Mouse (Mus musculus) embryo, embryonic 9.5 days (tissue): Measurements from ENCODE around the gene Lclat1.
"Not testable (repeated sequence)": the region's sequence is repeated elsewhere in the genome, so short reads cannot be mapped to it uniquely, and the experiment has no call there.

Experiments used
- DNase-seq: peaks from one replicate; pipeline ENCODE4 v3.0.0-alpha.2; 2017; ENCODE audit errors: extremely low spot score

The Lclat1 gene

DNA sequence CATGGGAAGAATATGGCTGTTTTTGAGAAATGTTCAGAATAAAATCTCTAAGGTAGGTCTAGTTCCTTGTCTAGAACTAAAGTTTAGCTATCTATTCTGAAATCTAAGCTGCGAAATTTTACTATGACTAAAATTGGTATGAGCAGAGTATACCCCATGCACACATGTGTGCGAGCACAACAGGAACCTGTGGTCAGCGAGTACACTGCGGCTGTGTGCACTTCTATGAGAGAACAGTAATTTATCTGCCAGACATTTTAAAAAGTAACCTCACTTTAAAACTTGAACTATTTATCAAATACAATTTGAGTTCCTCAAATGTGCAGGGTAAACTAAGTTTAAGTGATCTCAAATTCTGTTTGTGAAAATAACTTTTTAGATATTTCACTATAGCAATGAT lies 34.2 kb downstream of the Lclat1 start:
- no peak for DNase-seq

- DNase-seq: no peak
Observed at GRCm38 (mm10) chr17:73142445-73142844, 34.7 kb downstream of the Lclat1 start.

DNA sequence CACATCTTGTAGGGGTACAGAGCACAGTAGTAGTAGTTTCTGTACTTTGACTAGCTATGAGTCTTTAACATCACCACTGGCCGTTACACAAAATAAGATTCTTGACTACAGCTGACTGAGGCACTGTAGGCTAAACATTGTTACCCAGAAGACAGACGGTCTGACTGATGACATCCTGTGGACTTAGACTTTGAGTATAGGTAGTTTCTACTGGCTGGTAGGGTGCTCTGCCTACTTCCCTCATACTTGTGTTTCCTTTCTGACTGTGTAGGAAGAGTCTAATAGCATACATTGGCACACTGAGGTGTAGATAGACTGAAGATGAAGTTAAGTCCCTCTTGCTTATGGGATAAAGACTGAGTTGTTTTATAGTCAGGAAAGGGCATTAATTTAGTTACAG lies 37.6 kb downstream of the Lclat1 start:
- no peak for DNase-seq

GRCm38 (mm10) chr17:73148607-73149006 lies 40.8 kb downstream of the Lclat1 start:
- no peak for DNase-seq

DNA sequence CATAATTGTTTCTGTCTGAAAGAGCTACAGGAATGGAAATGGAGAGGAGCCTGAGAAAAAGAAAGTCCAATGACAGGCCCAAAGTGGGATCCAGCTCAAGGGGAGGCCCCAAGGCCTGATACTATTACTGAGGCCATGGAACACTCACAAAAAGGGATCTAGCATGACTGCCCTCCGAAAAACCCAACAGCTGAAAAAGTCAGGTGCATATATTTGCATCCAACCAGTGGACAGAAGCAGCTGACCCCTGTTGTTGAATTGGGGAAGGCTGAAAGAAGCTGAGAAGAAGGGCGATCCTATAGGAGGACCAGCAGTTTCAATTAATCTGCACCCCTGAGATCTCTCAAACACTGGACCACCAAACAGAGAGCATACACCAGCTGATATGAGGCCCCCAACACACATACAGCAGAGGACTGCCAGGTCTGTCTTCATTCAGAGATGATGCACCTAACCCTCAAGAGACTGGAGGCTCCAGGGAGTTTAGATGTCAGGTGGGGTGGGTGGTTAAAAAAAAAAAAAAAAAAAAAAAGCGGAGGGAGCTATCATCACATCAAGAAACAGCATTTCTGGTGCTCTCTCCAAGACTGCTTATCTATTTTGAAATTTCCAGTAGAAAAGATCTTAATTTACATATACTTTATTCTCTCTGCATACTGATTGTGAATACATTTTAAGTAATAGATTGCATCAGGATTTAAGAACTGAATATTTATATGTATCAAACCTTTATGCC lies 45.2 kb downstream of the Lclat1 start:
- DNase-seq: not testable (repeated sequence)

DNA sequence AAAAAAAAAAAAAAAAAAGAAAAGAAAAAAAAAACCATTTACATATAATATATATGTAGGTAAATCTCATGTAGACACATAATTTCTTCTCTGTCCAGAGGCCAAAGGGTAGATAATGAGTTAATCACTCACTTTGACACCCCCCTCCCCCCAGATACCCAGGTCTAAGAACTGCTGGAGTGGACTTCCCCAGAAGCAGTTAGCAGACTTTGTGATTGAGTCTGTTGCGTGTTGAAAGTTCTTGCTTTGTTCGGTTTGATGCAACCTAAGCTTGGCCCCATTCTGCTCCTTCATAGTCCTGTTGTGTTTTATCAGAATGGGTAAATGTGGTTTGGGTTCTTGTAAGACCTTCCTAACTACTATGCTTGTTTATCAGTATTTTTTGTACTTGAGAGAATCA lies 45.9 kb downstream of the Lclat1 start:
- DNase-seq: no peak

DNA sequence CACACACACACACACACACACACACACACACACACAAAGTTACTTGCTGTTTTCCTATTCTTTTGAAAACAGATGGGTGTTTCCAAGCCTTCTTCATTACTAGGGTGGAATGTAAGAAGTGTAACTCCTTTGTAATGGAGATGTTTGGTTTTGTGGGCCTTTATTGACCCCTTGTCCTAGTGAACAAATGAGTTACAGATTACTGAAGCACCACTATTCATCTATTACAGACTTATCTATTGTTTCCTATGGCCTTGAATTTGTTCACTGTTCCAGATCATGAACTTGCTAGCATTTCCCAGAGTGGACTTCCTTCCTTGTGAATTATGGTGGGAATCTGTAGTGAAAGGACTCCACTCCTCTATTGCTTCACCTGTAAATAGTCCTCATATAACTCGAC lies 48.8 kb downstream of the Lclat1 start:
- no peak for DNase-seq

GRCm38 (mm10) chr17:73161795-73162194 lies 54.0 kb downstream of the Lclat1 start:
- no peak for DNase-seq

DNA sequence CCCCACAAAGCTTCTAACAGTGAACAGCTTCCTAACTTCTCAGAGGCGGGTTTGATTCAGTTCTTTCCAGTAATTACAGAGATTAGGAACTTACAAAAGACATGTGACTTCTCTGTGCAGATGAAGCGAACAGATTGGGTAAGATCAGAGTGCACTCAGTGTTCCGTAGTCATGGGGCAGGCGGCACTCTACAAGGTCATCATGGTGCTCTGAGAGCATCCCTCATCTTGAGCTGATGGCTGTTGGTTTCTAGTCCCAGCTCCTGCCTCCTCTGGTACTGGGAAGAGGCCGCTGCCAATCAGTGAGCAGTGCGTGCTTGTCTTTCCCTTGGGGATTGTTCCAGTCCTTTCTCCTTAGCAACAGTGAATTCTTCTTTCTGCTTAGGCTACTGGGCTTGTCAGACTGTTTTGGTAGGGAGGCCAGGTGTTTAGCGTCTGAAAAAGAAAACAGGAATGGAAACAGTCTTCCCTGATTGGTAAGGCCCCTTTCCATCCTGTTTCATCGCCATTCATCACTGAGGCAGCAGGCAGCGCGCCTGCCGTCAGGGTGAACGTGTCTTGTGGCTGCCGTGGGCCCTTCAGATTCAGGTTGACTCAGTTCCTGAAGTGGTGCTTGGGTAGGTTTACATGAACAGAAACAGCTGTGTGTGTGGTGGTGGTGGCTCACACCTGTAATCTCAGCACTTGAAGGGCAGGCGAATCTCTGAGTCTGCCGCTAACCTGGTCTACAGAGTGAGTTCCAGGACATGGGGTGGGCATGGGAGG lies 54.8 kb downstream of the Lclat1 start:
- DNase-seq: no peak

DNA sequence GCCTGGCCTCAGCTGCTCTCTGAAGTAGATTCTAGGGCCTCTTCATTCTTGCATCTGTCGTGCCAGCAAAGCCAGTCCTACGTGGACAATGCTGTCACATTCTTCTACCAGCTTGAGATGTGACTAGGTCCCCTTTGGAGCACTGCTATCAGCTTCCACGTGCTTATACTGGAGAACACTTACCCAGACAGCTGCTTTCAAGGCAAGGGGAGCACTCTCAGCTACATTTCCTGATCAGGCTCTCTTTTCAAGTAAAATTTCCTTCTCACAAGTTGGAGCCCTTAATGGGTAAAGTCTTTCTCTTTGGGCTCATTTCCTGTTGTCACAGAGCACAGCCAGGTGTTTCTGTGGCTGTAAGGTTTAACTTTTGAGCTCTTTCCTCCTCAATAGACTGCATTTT lies 55.8 kb downstream of the Lclat1 start:
- no peak for DNase-seq

DNA sequence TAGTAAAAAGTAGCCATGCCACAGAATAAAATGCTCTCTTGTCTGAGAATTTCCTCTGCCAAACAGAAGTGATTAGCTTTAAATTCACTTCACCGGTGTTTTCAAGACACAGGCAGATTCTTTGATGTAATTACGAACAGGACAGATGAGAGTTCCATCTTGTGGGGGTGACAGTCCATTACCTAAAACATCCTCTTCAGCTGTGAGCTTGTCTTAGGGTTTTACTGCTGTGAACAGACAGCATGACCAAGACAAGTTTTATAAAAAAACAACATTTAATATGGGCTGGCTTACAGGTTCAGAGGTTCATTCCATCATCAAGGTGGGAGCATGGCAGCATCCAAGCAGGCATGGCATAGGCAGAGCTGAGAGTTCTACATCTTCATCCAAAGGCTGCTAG lies 56.3 kb downstream of the Lclat1 start:
- DNase-seq: no peak

- DNase-seq: no peak
Observed at GRCm38 (mm10) chr17:73169461-73169860, 61.7 kb downstream of the Lclat1 start.

DNA sequence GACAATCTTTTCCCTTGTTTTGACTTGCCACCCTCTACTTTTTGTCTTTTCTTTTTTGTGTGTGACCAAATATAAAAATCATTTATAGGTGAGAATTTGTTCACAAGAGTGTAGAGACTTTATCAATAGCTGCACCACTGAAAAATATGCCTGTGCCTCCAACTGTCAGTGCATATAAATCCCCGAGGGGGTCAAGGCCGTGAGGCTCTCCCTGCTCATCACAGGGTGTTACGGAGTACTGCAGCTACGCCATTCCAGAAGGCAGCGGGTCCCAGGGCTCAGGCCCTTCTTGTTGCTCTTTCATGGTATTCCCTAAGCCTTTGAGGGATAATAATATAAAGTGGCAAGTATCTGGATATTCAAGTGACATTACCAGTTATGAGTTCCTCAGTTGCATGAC lies 62.4 kb downstream of the Lclat1 start:
- DNase-seq: no peak

GRCm38 (mm10) chr17:73174083-73174562 lies 66.3 kb downstream of the Lclat1 start:
- DNase-seq: peak; percentile 20

GRCm38 (mm10) chr17:73175720-73176119 lies 67.9 kb downstream of the Lclat1 start:
- no peak for DNase-seq

DNA sequence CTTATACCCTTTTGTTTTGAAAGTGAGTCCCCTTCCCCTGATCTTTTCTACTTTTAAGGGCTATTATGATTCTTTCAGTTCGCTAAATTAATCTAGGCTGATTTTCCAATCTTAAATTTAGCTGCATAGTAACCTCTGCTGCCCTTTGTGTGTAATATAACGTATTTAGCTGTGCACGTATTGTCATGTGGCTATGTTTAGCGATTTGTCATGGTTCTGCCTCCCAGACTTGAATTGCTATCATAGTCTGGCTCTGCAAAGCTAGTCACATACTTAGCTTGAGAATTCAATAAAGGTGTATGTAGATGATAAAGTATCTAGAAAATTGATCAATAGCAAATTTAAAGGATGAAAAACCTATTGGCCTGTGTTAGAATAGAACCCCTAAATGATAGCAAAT lies 69.3 kb downstream of the Lclat1 start:
- DNase-seq: no peak

DNA sequence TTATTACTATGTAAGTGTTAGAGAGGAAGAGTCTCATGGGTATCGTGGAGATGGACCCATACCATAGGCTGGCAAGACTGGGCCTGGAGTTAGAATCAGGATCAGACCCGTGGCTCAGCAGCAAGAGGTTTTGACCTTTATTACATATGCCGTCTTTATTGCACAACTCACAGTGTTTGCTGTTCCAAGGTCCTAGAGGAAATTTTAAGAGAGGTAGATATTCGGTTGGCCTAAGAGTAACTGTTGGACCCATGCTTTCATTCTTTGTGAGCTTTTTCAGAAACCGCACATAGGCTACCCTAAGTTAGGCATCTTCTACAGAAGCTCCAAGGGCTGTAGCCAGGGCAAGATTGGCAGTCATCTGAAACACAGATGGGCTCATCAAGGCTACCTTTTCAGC lies 79.1 kb downstream of the Lclat1 start:
- no peak for DNase-seq

DNA sequence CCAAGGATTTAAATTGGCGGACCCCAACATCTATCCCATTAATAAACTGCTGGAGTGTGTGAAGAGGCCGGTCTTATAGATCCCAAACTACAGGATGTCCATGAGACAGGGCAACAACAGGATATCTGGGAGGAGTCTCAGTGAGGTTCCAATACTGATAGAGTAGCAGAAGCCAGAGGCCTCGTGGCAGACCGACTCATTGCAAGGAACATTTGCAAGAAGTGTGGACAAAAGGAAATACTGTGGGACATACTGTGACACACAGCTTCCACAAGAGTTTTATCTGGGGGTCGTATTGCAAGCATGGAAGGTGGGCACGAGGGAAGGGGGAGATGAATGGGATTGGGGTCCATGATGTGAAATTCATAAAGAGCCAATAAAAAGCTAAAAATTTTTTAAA lies 86.4 kb downstream of the Lclat1 start:
- no peak for DNase-seq

DNA sequence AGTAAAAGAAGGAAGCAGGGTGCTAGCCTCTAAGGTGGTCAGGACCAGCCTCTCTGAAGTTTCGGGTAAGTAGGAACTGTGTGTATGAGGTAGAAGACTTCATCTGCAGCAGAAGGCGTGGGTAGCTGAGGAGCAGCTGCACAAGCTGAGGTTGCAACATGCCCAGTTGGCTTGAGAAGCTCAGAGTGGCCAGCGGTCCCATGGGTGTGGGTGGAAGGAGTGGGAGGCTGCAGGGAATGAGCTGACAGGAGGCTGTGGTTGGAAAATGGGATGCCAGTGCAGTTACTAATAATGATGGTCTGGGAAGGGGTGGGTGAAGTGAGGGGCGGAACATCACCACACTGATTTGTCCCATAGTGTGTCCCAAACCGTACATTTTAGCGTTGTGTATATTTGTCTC lies 86.8 kb downstream of the Lclat1 start:
- DNase-seq: no peak

- no peak for DNase-seq
Observed at GRCm38 (mm10) chr17:73195074-73195723, 87.4 kb downstream of the Lclat1 start.

GRCm38 (mm10) chr17:73196139-73196538 lies 88.4 kb downstream of the Lclat1 start:
- DNase-seq: peak; percentile 14

GRCm38 (mm10) chr17:73197724-73198123 lies 89.9 kb downstream of the Lclat1 start:
- no peak for DNase-seq

GRCm38 (mm10) chr17:73199387-73199786 lies 91.6 kb downstream of the Lclat1 start:
- no peak for DNase-seq
